Mouse (Mus musculus): ENCODE results near the gene Olfr564.

Olfr564 gene

DNA sequence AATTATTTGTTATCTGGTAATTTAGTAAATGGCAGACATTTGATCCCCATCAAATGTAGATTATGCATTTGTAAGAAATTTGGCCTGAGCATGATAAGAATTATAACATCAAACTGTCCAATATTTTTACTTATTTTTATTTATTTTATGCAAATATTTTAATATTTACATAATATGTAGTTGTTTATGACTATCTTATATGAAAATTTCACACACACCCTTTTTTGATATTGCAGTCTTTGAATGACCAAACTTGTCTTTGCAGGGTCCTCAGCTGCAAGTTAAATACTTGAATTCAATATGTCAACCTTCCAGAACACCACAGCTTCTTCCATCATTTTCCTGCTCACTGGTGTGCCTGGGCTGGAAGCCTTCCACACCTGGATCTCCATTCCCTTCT is at the start of gene Olfr564:
TSS of gene Olfr564 (plus strand) at position 301 of the 400 bp plus-strand sequence.
- DNase-seq, result no peak

DNA sequence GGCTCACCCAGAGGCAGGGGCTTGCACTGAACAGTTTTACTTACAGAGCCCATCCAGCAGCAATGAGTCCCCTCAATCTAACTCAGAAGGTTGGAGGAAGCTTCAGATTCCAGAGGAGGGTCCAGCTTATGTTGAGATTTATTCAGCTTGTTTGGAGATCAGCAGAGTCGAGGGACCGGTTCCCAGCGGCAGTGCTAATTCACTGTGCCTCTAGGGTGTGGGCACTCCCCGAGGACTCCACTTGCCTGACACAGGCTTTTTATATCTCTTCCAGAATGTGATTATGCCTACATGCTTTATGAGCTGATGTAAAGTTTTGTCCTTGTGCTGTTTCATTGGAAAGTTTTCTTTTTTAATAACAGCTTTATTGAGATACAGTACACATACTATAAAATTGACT is 44.0 kb upstream of the Olfr564 start, which contains the start of the genes Olfr560 and Olfr78:
TSS of gene Olfr560 (minus strand) at position 101 of the 400 bp plus-strand sequence.
TSS of gene Olfr78 (minus strand) at position 206 of the 400 bp plus-strand sequence.
- no peak for DNase-seq

DNA sequence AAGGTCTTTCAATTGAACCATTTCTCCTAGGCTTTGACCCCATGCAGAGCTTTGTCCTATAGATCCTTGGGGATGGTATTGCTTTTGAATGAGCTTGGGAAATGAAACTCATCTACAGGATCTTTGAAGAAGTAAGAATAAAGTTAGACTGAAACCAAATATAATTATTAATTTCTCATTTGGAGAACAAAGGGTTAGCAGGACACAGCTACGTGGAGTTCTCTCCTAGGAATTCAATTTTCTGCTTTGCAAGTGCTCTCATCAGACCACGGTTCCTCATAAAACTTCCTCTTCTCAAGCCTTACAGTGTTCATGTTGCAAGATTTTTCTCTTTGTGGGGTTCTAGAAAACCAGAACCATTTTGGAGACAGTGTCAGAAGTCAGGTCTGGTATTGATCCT is 32.4 kb upstream of the Olfr564 start, which contains the start of gene Olfr561:
TSS of gene Olfr561 (plus strand) at position 301 of the 400 bp plus-strand sequence.
- DNase-seq, result no peak

Data from lung, adult 18-20 months (tissue).